16 mouse cellular contexts compared by ENCODE assay signal in genomic region chr16:34269642-34270041, GRCm38 (mm10).
DNase-seq lines count a peak whose midpoint lies in the region; ATAC-seq and TF ChIP-seq lines count a peak whose summit lies in the region.
"Had no signal": no experiment of that assay in that cellular context is flagged by ENCODE, and none has a peak within 500 bp of the region (broad histone marks: within the 10 kb centered on the region; RNA-seq: fewer than 3 reads in every experiment).

No protein-coding gene starts in this region.

- no peaks in the 10 kb centered on the region for H3K27me3 ChIP-seq in heart, embryonic 12.5 days (replicated peaks)
- no peaks in the 10 kb centered on the region for H3K27me3 ChIP-seq in heart, embryonic 15.5 days
- H3K27me3 ChIP-seq in midbrain, embryonic 10.5 days (ENCODE audit: low read depth, poor library complexity, severe bottlenecking), result no peaks in the 10 kb centered on the region
- no peaks in the 10 kb centered on the region for H3K27me3 ChIP-seq in intestine, postnatal 0 days (replicated peaks; ENCODE audit: control insufficient read depth, insufficient read depth, low read length)
- H3K27me3 ChIP-seq: midbrain, embryonic 15.5 days had no signal

- H3K4me1 ChIP-seq in heart, embryonic 12.5 days (replicated peaks), result peaks cover 21% of the 10 kb centered on the region
- peaks cover 25% of the 10 kb centered on the region for H3K4me1 ChIP-seq in heart, embryonic 15.5 days (replicated peaks)
- H3K4me1 ChIP-seq in midbrain, embryonic 10.5 days, result peaks cover 7% of the 10 kb centered on the region
- no peaks in the 10 kb centered on the region for H3K4me1 ChIP-seq in intestine, postnatal 0 days (replicated peaks; ENCODE audit: control insufficient read depth, insufficient read depth, low read length)
- H3K4me1 ChIP-seq: midbrain, embryonic 15.5 days had no signal

- intact Hi-C loops in heart, postnatal 36 days (cut with DNase I), result no loop called here

- no peak overlapping the region for H3K9ac ChIP-seq in heart, embryonic 12.5 days
- no peak overlapping the region for H3K9ac ChIP-seq in heart, embryonic 15.5 days
- H3K9ac ChIP-seq in intestine, postnatal 0 days (ENCODE audit: low read depth, low read length), result no peak overlapping the region
- H3K9ac ChIP-seq: liver, postnatal 0 days; midbrain, embryonic 15.5 days had no signal

- ATAC-seq in heart, embryonic 12.5 days (ENCODE audit: insufficient number of reproducible peaks, low FRiP score), result peak; percentile 42; the same call in 1 of the 2 replicates
- peak; percentile 88 for ATAC-seq in heart, embryonic 15.5 days (replicated peaks; ENCODE audit: insufficient number of reproducible peaks, insufficient read depth, low FRiP score, low read depth)
- no peak for ATAC-seq in intestine, postnatal 0 days
- ATAC-seq: hindbrain, postnatal 0 days; liver, postnatal 0 days; midbrain, embryonic 15.5 days had no signal

- H3K27ac ChIP-seq in heart, embryonic 12.5 days (ENCODE audit: poor library complexity, severe bottlenecking), result peak overlapping the region; percentile 63
- peak overlapping the region; percentile 83 for H3K27ac ChIP-seq in heart, embryonic 15.5 days
- H3K27ac ChIP-seq in midbrain, embryonic 10.5 days (replicated peaks), result no peak overlapping the region
- no peak overlapping the region for H3K27ac ChIP-seq in intestine, postnatal 0 days (ENCODE audit: low read depth, low read length)
- H3K27ac ChIP-seq: hindbrain, postnatal 0 days; midbrain, embryonic 15.5 days had no signal

- DNase-seq in heart, postnatal 36 days, result no peak
- peak; percentile 86 for DNase-seq in Muller cell, postnatal 12 days (ENCODE audit: inconsistent ontology term)
- DNase-seq in adipocyte (ENCODE audit: low spot score), result peak; percentile 25
- no peak for DNase-seq in midbrain, embryonic 10.5 days (ENCODE audit: low spot score)
- DNase-seq: cerebellum, adult 11 months; cerebellum, postnatal 14 days; kidney, adult 18-20 months; kidney, postnatal 14 days; liver, postnatal 0 days; right cerebral cortex, adult 18-20 months had no signal

- no peak overlapping the region for H3K4me2 ChIP-seq in heart, embryonic 12.5 days
- H3K4me2 ChIP-seq in heart, embryonic 15.5 days, result no peak overlapping the region
- no peak overlapping the region for H3K4me2 ChIP-seq in intestine, postnatal 0 days (replicated peaks; ENCODE audit: low read depth)
- H3K4me2 ChIP-seq: midbrain, embryonic 15.5 days had no signal

- H3K36me3 ChIP-seq in heart, embryonic 12.5 days, result no peaks in the 10 kb centered on the region
- no peaks in the 10 kb centered on the region for H3K36me3 ChIP-seq in heart, embryonic 15.5 days
- H3K36me3 ChIP-seq in midbrain, embryonic 10.5 days, result no peaks in the 10 kb centered on the region
- no peaks in the 10 kb centered on the region for H3K36me3 ChIP-seq in intestine, postnatal 0 days (ENCODE audit: control insufficient read depth, insufficient read depth)
- H3K36me3 ChIP-seq: midbrain, embryonic 15.5 days had no signal

- H3K4me3 ChIP-seq in heart, embryonic 12.5 days, result no peak overlapping the region
- no peak overlapping the region for H3K4me3 ChIP-seq in heart, embryonic 15.5 days
- no peak overlapping the region for H3K4me3 ChIP-seq in midbrain, embryonic 10.5 days
- H3K4me3 ChIP-seq in intestine, postnatal 0 days (ENCODE audit: low read depth, low read length), result no peak overlapping the region
- H3K4me3 ChIP-seq: erythroblast, embryonic 14.5 days; midbrain, embryonic 15.5 days had no signal

- 24% methylated on average over 8 of the region's 8 CpGs for WGBS in heart, embryonic 12.5 days
- WGBS in heart, embryonic 15.5 days, result 16% methylated on average over 8 of the region's 8 CpGs
- WGBS in midbrain, embryonic 10.5 days, result 94% methylated on average over 8 of the region's 8 CpGs
- 67% methylated on average over 8 of the region's 8 CpGs for WGBS in intestine, postnatal 0 days

- H3K9me3 ChIP-seq in heart, embryonic 12.5 days (replicated peaks), result no peaks in the 10 kb centered on the region
- no peaks in the 10 kb centered on the region for H3K9me3 ChIP-seq in heart, embryonic 15.5 days (replicated peaks)
- no peaks in the 10 kb centered on the region for H3K9me3 ChIP-seq in midbrain, embryonic 10.5 days (replicated peaks)
- H3K9me3 ChIP-seq in intestine, postnatal 0 days (ENCODE audit: control insufficient read depth), result no peaks in the 10 kb centered on the region
- H3K9me3 ChIP-seq: midbrain, embryonic 15.5 days had no signal

- TF ChIP-seq CTCF in intestine, postnatal 0 days (IDR thresholded peaks at IDR 0.05; ENCODE audit: low read depth), result no peak

Comparison
In these comparisons a context has a peak if more than half of its experiments do, and no peak if none do; other contexts are left out.
1. H3K27ac ChIP-seq: peak in heart, embryonic 12.5 days (single experiment) and heart, embryonic 15.5 days (single experiment); none in midbrain, embryonic 10.5 days (single experiment) and intestine, postnatal 0 days (single experiment).
2. DNase-seq: peak in Muller cell, postnatal 12 days (single experiment) and adipocyte (single experiment); none in heart, postnatal 36 days (0 of 2) and midbrain, embryonic 10.5 days (single experiment).